Mouse (Mus musculus): Measurements from ENCODE around the gene Kif26a. TPM values are rescaled to one million over a fixed set of nuclear protein-coding genes. Genes with fewer than 3 reads are reported as not detected.

The Kif26a gene
- polyA plus RNA-seq, 1 experiment = 0.98 TPM

DNA sequence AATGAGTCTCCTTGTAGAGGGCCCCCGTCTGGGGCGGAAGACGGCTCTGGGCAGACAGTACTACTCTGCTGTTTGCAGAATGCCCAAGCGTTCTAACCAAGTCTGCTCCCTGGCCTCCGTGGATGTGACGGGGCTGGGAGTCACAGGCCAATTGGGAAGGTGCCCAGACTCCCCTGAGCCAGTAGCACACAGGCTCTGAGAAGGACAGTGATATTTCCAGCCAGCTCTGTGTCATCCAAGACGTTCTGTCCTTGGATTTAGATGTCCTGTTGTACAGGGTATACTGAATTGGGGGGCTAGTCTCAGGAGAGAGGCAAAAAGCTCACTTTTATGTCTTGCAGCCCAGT is 36.6 kb downstream of the Kif26a start:
- H3K27ac ChIP-seq (ENCODE audit: control insufficient read depth, insufficient read depth, low read depth, low read length) = no peak overlapping the region
- TF ChIP-seq POLR2A (IDR thresholded peaks at IDR 0.05; ENCODE audit: control insufficient read depth, low read depth, low read length) (no peak), CTCF (IDR thresholded peaks at IDR 0.05; ENCODE audit: control insufficient read depth, insufficient read depth, insufficient replicate concordance, low read depth, low read length) (no peak)

DNA sequence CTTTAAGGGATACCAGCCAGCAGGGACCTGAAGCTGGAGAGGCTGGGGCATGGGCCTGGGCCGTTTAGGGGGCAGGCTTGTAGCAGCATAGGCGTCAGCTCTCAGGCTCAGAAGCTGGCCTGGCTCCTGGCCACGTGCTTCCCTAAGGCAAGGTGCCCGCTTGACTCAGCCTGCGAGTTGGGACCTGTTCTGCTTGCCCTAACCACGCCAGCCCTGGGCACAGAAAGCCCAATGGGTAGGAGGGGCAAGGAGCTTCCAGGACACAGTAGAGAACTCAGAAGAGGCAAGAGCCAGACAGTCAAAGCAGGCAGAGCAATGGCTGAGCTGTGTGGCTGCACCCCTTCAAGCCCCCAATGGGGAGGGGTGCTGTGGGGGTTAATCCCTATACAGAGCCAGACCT is 37.7 kb downstream of the Kif26a start:
- Histone ChIP-seq H3K4me3 (ENCODE audit: control insufficient read depth, low read depth, low read length) (no peak overlapping the region), H3K27me3 (ENCODE audit: control insufficient read depth, insufficient read depth, low read length) (no peaks in the 10 kb centered on the region), H3K36me3 (ENCODE audit: control insufficient read depth, insufficient read depth, low read length) (no peaks in the 10 kb centered on the region), H3K4me1 (ENCODE audit: control insufficient read depth, insufficient read depth, low read length) (no peaks in the 10 kb centered on the region; the same call in 1 of the 2 replicates), H3K27ac (ENCODE audit: control insufficient read depth, insufficient read depth, low read depth, low read length) (no peak overlapping the region)
- no peak for TF ChIP-seq CTCF (IDR thresholded peaks at IDR 0.05; ENCODE audit: control insufficient read depth, insufficient read depth, insufficient replicate concordance, low read depth, low read length)
- TF ChIP-seq POLR2A (IDR thresholded peaks at IDR 0.05; ENCODE audit: control insufficient read depth, low read depth, low read length) = no peak

More for the DNA sequence above, 36.6 kb downstream of the Kif26a start:
- Histone ChIP-seq H3K27me3 (ENCODE audit: control insufficient read depth, insufficient read depth, low read length) (no peaks in the 10 kb centered on the region), H3K36me3 (ENCODE audit: control insufficient read depth, insufficient read depth, low read length) (no peaks in the 10 kb centered on the region), H3K4me3 (ENCODE audit: control insufficient read depth, low read depth, low read length) (no peak overlapping the region), H3K4me1 (ENCODE audit: control insufficient read depth, insufficient read depth, low read length) (no peaks in the 10 kb centered on the region; the same call in 1 of the 2 replicates)

GRCm38 (mm10) chr12:112184390-112184789 is 38.4 kb downstream of the Kif26a start:
- no peaks in the 10 kb centered on the region for H3K36me3 ChIP-seq (ENCODE audit: control insufficient read depth, insufficient read depth, low read length)
- no peaks in the 10 kb centered on the region for H3K27me3 ChIP-seq (ENCODE audit: control insufficient read depth, insufficient read depth, low read length)
- H3K27ac ChIP-seq (ENCODE audit: control insufficient read depth, insufficient read depth, low read depth, low read length) = no peak overlapping the region
- TF ChIP-seq CTCF (IDR thresholded peaks at IDR 0.05; ENCODE audit: control insufficient read depth, insufficient read depth, insufficient replicate concordance, low read depth, low read length) = no peak
- TF ChIP-seq POLR2A (IDR thresholded peaks at IDR 0.05; ENCODE audit: control insufficient read depth, low read depth, low read length) = no peak
- no peaks in the 10 kb centered on the region; the same call in 1 of the 2 replicates for H3K4me1 ChIP-seq (ENCODE audit: control insufficient read depth, insufficient read depth, low read length)
- H3K4me3 ChIP-seq (ENCODE audit: control insufficient read depth, low read depth, low read length) = no peak overlapping the region

GRCm38 (mm10) chr12:112186899-112187298 is 40.9 kb downstream of the Kif26a start:
- H3K4me3 ChIP-seq (ENCODE audit: control insufficient read depth, low read depth, low read length) = no peak overlapping the region
- TF ChIP-seq POLR2A (IDR thresholded peaks at IDR 0.05; ENCODE audit: control insufficient read depth, low read depth, low read length) (no peak), CTCF (IDR thresholded peaks at IDR 0.05; ENCODE audit: control insufficient read depth, insufficient read depth, insufficient replicate concordance, low read depth, low read length) (no peak)
- no peak overlapping the region for H3K27ac ChIP-seq (ENCODE audit: control insufficient read depth, insufficient read depth, low read depth, low read length)
- no peaks in the 10 kb centered on the region for H3K36me3 ChIP-seq (ENCODE audit: control insufficient read depth, insufficient read depth, low read length)
- no peaks in the 10 kb centered on the region for H3K27me3 ChIP-seq (ENCODE audit: control insufficient read depth, insufficient read depth, low read length)
- no peaks in the 10 kb centered on the region; the same call in 1 of the 2 replicates for H3K4me1 ChIP-seq (ENCODE audit: control insufficient read depth, insufficient read depth, low read length)

GRCm38 (mm10) chr12:112191753-112192152 is 45.7 kb downstream of the Kif26a start:
- TF ChIP-seq POLR2A (IDR thresholded peaks at IDR 0.05; ENCODE audit: control insufficient read depth, low read depth, low read length) (no peak), CTCF (IDR thresholded peaks at IDR 0.05; ENCODE audit: control insufficient read depth, insufficient read depth, insufficient replicate concordance, low read depth, low read length) (no peak)
- no peak overlapping the region for H3K27ac ChIP-seq (ENCODE audit: control insufficient read depth, insufficient read depth, low read depth, low read length)
- no peaks in the 10 kb centered on the region for H3K36me3 ChIP-seq (ENCODE audit: control insufficient read depth, insufficient read depth, low read length)
- no peaks in the 10 kb centered on the region for H3K27me3 ChIP-seq (ENCODE audit: control insufficient read depth, insufficient read depth, low read length)
- H3K4me1 ChIP-seq (ENCODE audit: control insufficient read depth, insufficient read depth, low read length) = no peaks in the 10 kb centered on the region
- no peak overlapping the region for H3K4me3 ChIP-seq (ENCODE audit: control insufficient read depth, low read depth, low read length)

GRCm38 (mm10) chr12:112195019-112195418 is 49.0 kb downstream of the Kif26a start:
- Histone ChIP-seq H3K27ac (ENCODE audit: control insufficient read depth, insufficient read depth, low read depth, low read length) (no peak overlapping the region), H3K27me3 (ENCODE audit: control insufficient read depth, insufficient read depth, low read length) (no peaks in the 10 kb centered on the region), H3K4me3 (ENCODE audit: control insufficient read depth, low read depth, low read length) (no peak overlapping the region), H3K4me1 (ENCODE audit: control insufficient read depth, insufficient read depth, low read length) (no peaks in the 10 kb centered on the region), H3K36me3 (ENCODE audit: control insufficient read depth, insufficient read depth, low read length) (no peaks in the 10 kb centered on the region)
- TF ChIP-seq CTCF (IDR thresholded peaks at IDR 0.05; ENCODE audit: control insufficient read depth, insufficient read depth, insufficient replicate concordance, low read depth, low read length) (no peak), POLR2A (IDR thresholded peaks at IDR 0.05; ENCODE audit: control insufficient read depth, low read depth, low read length) (no peak)

- no peaks in the 10 kb centered on the region for H3K4me1 ChIP-seq (ENCODE audit: control insufficient read depth, insufficient read depth, low read length)
- TF ChIP-seq POLR2A (IDR thresholded peaks at IDR 0.05; ENCODE audit: control insufficient read depth, low read depth, low read length) (no peak), CTCF (IDR thresholded peaks at IDR 0.05; ENCODE audit: control insufficient read depth, insufficient read depth, insufficient replicate concordance, low read depth, low read length) (no peak)
- H3K27ac ChIP-seq (ENCODE audit: control insufficient read depth, insufficient read depth, low read depth, low read length) = no peak overlapping the region
- H3K27me3 ChIP-seq (ENCODE audit: control insufficient read depth, insufficient read depth, low read length) = no peaks in the 10 kb centered on the region
- H3K4me3 ChIP-seq (ENCODE audit: control insufficient read depth, low read depth, low read length) = no peak overlapping the region
- H3K36me3 ChIP-seq (ENCODE audit: control insufficient read depth, insufficient read depth, low read length) = no peaks in the 10 kb centered on the region
Observed at GRCm38 (mm10) chr12:112196562-112196961, 50.6 kb downstream of the Kif26a start.

- TF ChIP-seq POLR2A (IDR thresholded peaks at IDR 0.05; ENCODE audit: control insufficient read depth, low read depth, low read length) = no peak
- no peak for TF ChIP-seq CTCF (IDR thresholded peaks at IDR 0.05; ENCODE audit: control insufficient read depth, insufficient read depth, insufficient replicate concordance, low read depth, low read length)
- no peak overlapping the region for H3K27ac ChIP-seq (ENCODE audit: control insufficient read depth, insufficient read depth, low read depth, low read length)
- H3K4me3 ChIP-seq (ENCODE audit: control insufficient read depth, low read depth, low read length) = no peak overlapping the region
- H3K36me3 ChIP-seq (ENCODE audit: control insufficient read depth, insufficient read depth, low read length) = no peaks in the 10 kb centered on the region
- H3K4me1 ChIP-seq (ENCODE audit: control insufficient read depth, insufficient read depth, low read length) = no peaks in the 10 kb centered on the region
- no peaks in the 10 kb centered on the region for H3K27me3 ChIP-seq (ENCODE audit: control insufficient read depth, insufficient read depth, low read length)
Observed at GRCm38 (mm10) chr12:112199363-112199762, 53.4 kb downstream of the Kif26a start.

All from testis, adult 2 months (tissue).